Mouse (Mus musculus) hindbrain, embryonic 14.5 days (tissue): ENCODE measurements around the gene Bpifa5. TPM values are rescaled to one million over a fixed set of nuclear protein-coding genes. Genes with fewer than 3 reads are reported as not detected.

Source experiments
- ATAC-seq: fragments of 200-750 bp; cut with Nextera tagmentation; 2 replicates; pipeline ENCODE4 v1.8.0; 2017; ENCODE audit warnings: moderate number of reproducible peaks, mild to moderate bottlenecking, moderate TSS enrichment, moderate library complexity; ENCODE audit not compliant: low FRiP score
- DNase-seq: peaks from one replicate; pipeline ENCODE4 v3.0.0-alpha.2; 2015; ENCODE audit warnings: low spot score
- H3K27ac ChIP-seq: fragments of 300-500 bp; sonication (generic); 2 replicates; pipeline ENCODE4 v1.5.1; 2014; ENCODE audit warnings: mild to moderate bottlenecking, moderate library complexity
- H3K27me3 ChIP-seq: fragments of 300-500 bp; sonication (generic); 2 replicates; pipeline ENCODE4 v1.6.1; 2014; ENCODE audit warnings: mild to moderate bottlenecking, low read length, mixed read lengths; ENCODE audit not compliant: control insufficient read depth, insufficient read depth
- H3K36me3 ChIP-seq: fragments of 300-500 bp; sonication (generic); replicated peaks from 2 replicates; pipeline ENCODE4 v1.6.1; 2014; ENCODE audit not compliant: control insufficient read depth, insufficient read depth
- H3K4me1 ChIP-seq: fragments of 300-500 bp; sonication (generic); replicated peaks from 2 replicates; pipeline ENCODE4 v1.6.1; 2014; ENCODE audit warnings: antibody characterized with exemption, low read length, mixed read lengths; ENCODE audit not compliant: control insufficient read depth, insufficient read depth
- H3K4me2 ChIP-seq: fragments of 300-500 bp; sonication (generic); replicated peaks from 2 replicates; pipeline ENCODE4 v1.6.1; 2014; ENCODE audit warnings: mild to moderate bottlenecking, moderate library complexity
- H3K4me3 ChIP-seq: fragments of 300-500 bp; sonication (generic); replicated peaks from 2 replicates; pipeline ENCODE4 v1.5.1; 2014; ENCODE audit warnings: mild to moderate bottlenecking, low read length
- H3K9ac ChIP-seq: fragments of 300-500 bp; sonication (generic); 2 replicates; pipeline ENCODE4 v1.6.1; 2014
- H3K9me3 ChIP-seq: fragments of 300-500 bp; sonication (generic); 2 replicates; pipeline ENCODE4 v1.6.1; 2016; ENCODE audit warnings: low read length; ENCODE audit not compliant: control insufficient read depth
- WGBS: fragments of 180-500 bp; shearing (Covaris S2); extraction: QIAGEN DNeasy Blood & Tissue Kit; methylation state at CpG from one replicate; pipeline ENCODE4 v1.1.7; 2014; 5-methylcytosine and 5-hydroxymethylcytosine counted together
- polyA plus RNA-seq: library from polyadenylated mRNA; unstranded; fragments of >200 nt; fragmentation: Nextera tagmentation; extraction: Ambion mirVana; gene quantifications from 2 replicates; pipeline ENCODE4 v1.2.1, GENCODE M21; 2014

The Bpifa5 gene
- polyA plus RNA-seq, 1 experiment from 2014 or later: not detected

- ATAC-seq: no peak
- Histone ChIP-seq H3K4me1 (no peaks in the 10 kb centered on the region), H3K36me3 (no peaks in the 10 kb centered on the region), H3K9ac (no peak overlapping the region), H3K9me3 (no peaks in the 10 kb centered on the region), H3K4me2 (no peak overlapping the region), H3K27ac (no peak overlapping the region), H3K27me3 (no peaks in the 10 kb centered on the region), H3K4me3 (no peak overlapping the region)
- DNase-seq: no peak
- WGBS: 91% methylated on average over 4 of the region's 4 CpGs
These were observed 30.7 kb downstream of the Bpifa5 start for GRCm38 (mm10) chr2:154193071-154193470.

- DNase-seq (no peak), ATAC-seq (no peak)
- no peaks in the 10 kb centered on the region for H3K9me3 ChIP-seq
- 82% methylated on average over 5 of the region's 5 CpGs for WGBS
- H3K4me3 ChIP-seq: no peak overlapping the region
- H3K9ac ChIP-seq: no peak overlapping the region
- H3K36me3 ChIP-seq: no peaks in the 10 kb centered on the region
- H3K4me1 ChIP-seq: no peaks in the 10 kb centered on the region
- no peak overlapping the region for H3K4me2 ChIP-seq
- H3K27me3 ChIP-seq: no peaks in the 10 kb centered on the region
- H3K27ac ChIP-seq: no peak overlapping the region
These were observed 31.6 kb downstream of the Bpifa5 start for GRCm38 (mm10) chr2:154193994-154194504.

- no peaks in the 10 kb centered on the region for H3K4me1 ChIP-seq
- WGBS: 91% methylated on average over 9 of the region's 9 CpGs
- no peak overlapping the region for H3K4me2 ChIP-seq
- DNase-seq: no peak
- no peaks in the 10 kb centered on the region for H3K9me3 ChIP-seq
- no peaks in the 10 kb centered on the region for H3K27me3 ChIP-seq
- no peaks in the 10 kb centered on the region for H3K36me3 ChIP-seq
- H3K27ac ChIP-seq: no peak overlapping the region
- ATAC-seq: no peak
- no peak overlapping the region for H3K9ac ChIP-seq
- H3K4me3 ChIP-seq: no peak overlapping the region
These were observed 34.6 kb downstream of the Bpifa5 start for GRCm38 (mm10) chr2:154197036-154197435.

- H3K36me3 ChIP-seq: no peaks in the 10 kb centered on the region
- ATAC-seq (no peak), DNase-seq (no peak)
- H3K4me2 ChIP-seq: no peak overlapping the region
- no peak overlapping the region for H3K9ac ChIP-seq
- H3K4me3 ChIP-seq: no peak overlapping the region
- no peaks in the 10 kb centered on the region for H3K27me3 ChIP-seq
- WGBS: 89% methylated on average over 4 of the region's 4 CpGs
- no peaks in the 10 kb centered on the region for H3K4me1 ChIP-seq
- no peaks in the 10 kb centered on the region for H3K9me3 ChIP-seq
- no peak overlapping the region for H3K27ac ChIP-seq
These were observed 42.2 kb downstream of the Bpifa5 start for GRCm38 (mm10) chr2:154204630-154205029.

GRCm38 (mm10) chr2:154206908-154207307 lies 44.5 kb downstream of the Bpifa5 start:
- H3K27me3 ChIP-seq: no peaks in the 10 kb centered on the region
- H3K9ac ChIP-seq: no peak overlapping the region
- H3K4me1 ChIP-seq: no peaks in the 10 kb centered on the region
- no peak overlapping the region for H3K4me3 ChIP-seq
- no peak for ATAC-seq
- no peak overlapping the region for H3K4me2 ChIP-seq
- WGBS: 64% methylated on average over 7 of the region's 7 CpGs
- DNase-seq: no peak
- H3K9me3 ChIP-seq: no peaks in the 10 kb centered on the region
- H3K36me3 ChIP-seq: no peaks in the 10 kb centered on the region
- no peak overlapping the region for H3K27ac ChIP-seq

- ATAC-seq: no peak
- H3K36me3 ChIP-seq: no peaks in the 10 kb centered on the region
- DNase-seq: peak; percentile 67
These were observed 46.7 kb downstream of the Bpifa5 start for GRCm38 (mm10) chr2:154209112-154209511.

GRCm38 (mm10) chr2:154211121-154211520 lies 48.7 kb downstream of the Bpifa5 start:
- no peak for ATAC-seq
- Histone ChIP-seq H3K4me2 (no peak overlapping the region), H3K4me1 (no peaks in the 10 kb centered on the region), H3K27me3 (no peaks in the 10 kb centered on the region), H3K9ac (no peak overlapping the region), H3K36me3 (no peaks in the 10 kb centered on the region), H3K27ac (no peak overlapping the region), H3K4me3 (no peak overlapping the region), H3K9me3 (no peaks in the 10 kb centered on the region)
- 31% methylated on average over 1 of the region's 1 CpGs for WGBS
- no peak for DNase-seq

More at GRCm38 (mm10) chr2:154209112-154209511, 46.7 kb downstream of the Bpifa5 start:
- no peaks in the 10 kb centered on the region for H3K27me3 ChIP-seq
- H3K27ac ChIP-seq: no peak overlapping the region
- 15% methylated on average over 3 of the region's 3 CpGs for WGBS
- no peak overlapping the region for H3K4me2 ChIP-seq
- H3K9me3 ChIP-seq: no peaks in the 10 kb centered on the region
- H3K4me3 ChIP-seq: no peak overlapping the region
- no peaks in the 10 kb centered on the region for H3K4me1 ChIP-seq
- no peak overlapping the region for H3K9ac ChIP-seq

GRCm38 (mm10) chr2:154211881-154212280 lies 49.5 kb downstream of the Bpifa5 start:
- Histone ChIP-seq H3K36me3 (no peaks in the 10 kb centered on the region), H3K27ac (no peak overlapping the region), H3K27me3 (no peaks in the 10 kb centered on the region), H3K4me2 (no peak overlapping the region), H3K4me1 (no peaks in the 10 kb centered on the region), H3K9ac (no peak overlapping the region), H3K9me3 (no peaks in the 10 kb centered on the region), H3K4me3 (no peak overlapping the region)
- ATAC-seq (no peak), DNase-seq (no peak)
- 89% methylated on average over 4 of the region's 4 CpGs for WGBS

GRCm38 (mm10) chr2:154215191-154215590 lies 52.8 kb downstream of the Bpifa5 start:
- H3K4me1 ChIP-seq: no peaks in the 10 kb centered on the region
- no peaks in the 10 kb centered on the region for H3K27me3 ChIP-seq
- no peak overlapping the region for H3K4me2 ChIP-seq
- no peak overlapping the region for H3K4me3 ChIP-seq
- no peak overlapping the region for H3K9ac ChIP-seq
- no peak overlapping the region for H3K27ac ChIP-seq
- WGBS: 17% methylated on average over 5 of the region's 5 CpGs
- H3K36me3 ChIP-seq: no peaks in the 10 kb centered on the region
- ATAC-seq (no peak), DNase-seq (peak; percentile 73)
- H3K9me3 ChIP-seq: no peaks in the 10 kb centered on the region
